Mouse (Mus musculus): ENCODE results near the gene Tomm70a. TPM values are rescaled to one million over a fixed set of nuclear protein-coding genes. Genes with fewer than 3 reads are reported as not detected.

Tomm70a gene
- 10 to 100 TPM; 41.2 to 41.3 TPM for total RNA-seq (2021)

- peak; percentile 90 to 96 for DNase-seq
- intact Hi-C loops (cut with DNase I): loop anchor here (2.0 to 5.0 kb wide), 2 partner anchors 46 to 404 kb away; partner anchors contain the start of genes Nit2 and Tfg
Observed at GRCm38 (mm10) chr16:57120913-57121815, at the start of gene Tomm70a. Tomm70a (plus strand) TSS chr16:57121703.

GRCm38 (mm10) chr16:57075986-57076385 lies 45.5 kb upstream of the Tomm70a start:
- peak in 1 of 2 experiments; percentile 4 for DNase-seq
- intact Hi-C loops (cut with DNase I): no loop called here

- intact Hi-C loops (cut with DNase I): no loop called here
- no peak for DNase-seq
Observed at GRCm38 (mm10) chr16:57079577-57079976, 41.9 kb upstream of the Tomm70a start.

GRCm38 (mm10) chr16:57092460-57092859 lies 29.0 kb upstream of the Tomm70a start:
- peak; percentile 18 to 37 for DNase-seq
- intact Hi-C loops (cut with DNase I): loop anchor here (2.0 to 5.0 kb wide), 2 partner anchors 170 to 322 kb away; no protein-coding TSS in a partner anchor

- intact Hi-C loops (cut with DNase I): loop anchor here (2.0 to 5.0 kb wide), 2 partner anchors 171 to 322 kb away; no protein-coding TSS in a partner anchor
- no peak for DNase-seq
Observed at GRCm38 (mm10) chr16:57092911-57093605, 28.4 kb upstream of the Tomm70a start.

- intact Hi-C loops (cut with DNase I): no loop called here
- DNase-seq: no peak
Observed at GRCm38 (mm10) chr16:57098468-57099144, 22.9 kb upstream of the Tomm70a start.

DNA sequence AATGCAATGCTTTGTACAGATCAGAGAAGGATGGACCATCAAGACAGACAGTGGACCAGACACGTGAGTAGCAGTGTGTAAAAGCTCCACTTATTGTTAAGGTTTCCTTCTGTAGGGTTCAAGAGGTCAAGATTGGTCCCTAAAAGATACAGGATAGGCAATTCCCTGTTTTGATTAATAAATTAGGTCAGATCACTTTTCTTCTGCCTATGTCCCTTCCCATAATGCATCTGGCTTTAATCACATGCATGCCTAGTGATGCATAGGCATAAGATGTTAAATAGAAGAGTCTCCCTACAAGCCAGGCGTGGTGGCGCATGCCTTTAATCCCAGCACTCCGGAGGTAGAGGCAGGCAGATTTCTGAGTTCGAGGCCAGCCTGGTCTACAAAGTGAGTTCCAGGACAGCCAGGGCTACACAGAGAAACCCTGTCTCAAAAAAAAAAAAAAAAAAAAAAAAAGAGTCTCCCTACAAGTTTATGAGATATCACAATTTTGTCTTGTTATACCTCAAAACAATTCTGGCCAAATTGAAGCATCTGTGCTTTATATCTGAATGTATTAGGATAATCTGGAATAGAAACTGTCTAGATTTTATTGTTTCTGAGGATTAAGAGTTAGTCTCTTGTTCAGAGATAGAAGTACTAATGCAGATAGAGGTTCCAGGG lies 21.8 kb upstream of the Tomm70a start:
- no peak for DNase-seq
- intact Hi-C loops (cut with DNase I): no loop called here

DNA sequence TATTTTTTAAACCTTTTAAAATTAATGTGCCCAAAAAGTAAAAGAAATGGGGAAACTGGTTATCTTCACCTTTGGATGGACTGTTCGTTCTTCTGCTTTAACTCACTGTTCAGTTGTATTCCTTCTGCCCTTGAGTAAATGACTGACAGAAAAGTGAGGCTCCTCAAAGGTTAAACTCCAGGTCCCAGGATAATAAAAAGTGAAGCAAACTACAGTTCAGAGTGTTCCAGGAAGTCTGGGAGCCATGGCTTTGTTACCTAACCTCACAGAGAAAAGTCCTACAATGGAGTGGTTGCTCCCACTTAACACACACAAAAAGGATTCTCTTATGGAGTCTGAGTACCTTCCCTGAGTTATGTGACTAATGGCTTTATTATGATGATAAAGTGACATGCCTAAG lies 20.3 kb upstream of the Tomm70a start:
- no peak for DNase-seq
- intact Hi-C loops (cut with DNase I): no loop called here

GRCm38 (mm10) chr16:57106185-57106960 lies 15.1 kb upstream of the Tomm70a start:
- DNase-seq: no peak
- intact Hi-C loops (cut with DNase I): no loop called here

DNA sequence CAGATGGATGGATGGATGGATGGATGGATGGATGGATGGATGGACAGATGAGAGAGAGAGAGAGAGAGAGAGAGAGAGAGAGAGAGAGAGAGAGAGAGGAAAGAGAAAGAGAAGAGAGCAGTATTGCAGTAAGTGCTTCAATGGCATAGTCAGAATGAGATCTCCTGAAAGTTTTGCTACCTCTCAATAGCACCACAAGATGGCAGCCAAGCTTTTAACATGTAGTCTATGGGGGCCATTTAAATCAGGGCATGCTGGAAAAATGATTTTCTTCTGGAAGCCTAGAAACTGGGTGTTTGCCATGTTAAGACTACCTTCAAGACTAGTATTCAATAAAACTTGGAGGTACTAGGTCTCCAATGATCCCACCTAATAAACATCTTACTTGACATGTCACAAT lies 5.4 kb upstream of the Tomm70a start:
- intact Hi-C loops (cut with DNase I): loop anchor here (1.0 kb wide), 1 partner anchor 61 kb away; no protein-coding TSS in a partner anchor
- DNase-seq: no peak

- no peak for DNase-seq
- intact Hi-C loops (cut with DNase I): no loop called here
Observed at GRCm38 (mm10) chr16:57117562-57117961, 3.9 kb upstream of the Tomm70a start.

DNA sequence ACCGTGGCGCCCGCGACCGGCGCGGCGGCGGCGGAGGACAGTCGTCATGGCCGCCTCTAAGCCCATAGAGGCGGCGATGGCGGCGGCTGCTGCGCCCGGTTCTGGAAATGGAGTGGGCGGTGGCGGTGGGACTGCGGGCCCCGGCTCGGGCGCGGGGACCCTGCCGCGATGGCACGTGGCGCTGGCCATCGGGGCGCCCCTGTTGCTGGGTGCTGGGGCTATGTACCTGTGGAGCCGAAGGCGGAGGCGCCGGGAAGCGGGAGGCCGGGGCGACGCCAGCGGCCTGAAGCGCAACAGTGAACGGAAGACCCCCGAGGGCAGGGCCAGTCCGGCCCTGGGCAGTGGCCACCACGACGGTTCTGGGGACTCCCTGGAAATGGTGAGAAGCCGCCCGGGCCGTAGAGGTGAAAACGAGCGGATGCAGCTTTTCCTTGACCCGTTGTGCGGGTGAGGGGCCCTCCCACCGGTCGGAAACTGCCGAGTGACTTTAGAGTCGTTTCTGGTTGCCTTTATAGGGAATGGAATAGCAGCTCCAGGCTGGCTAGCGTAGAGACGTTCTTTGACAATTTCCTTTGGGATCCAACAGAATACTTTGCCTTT lies 413 bp downstream of the Tomm70a start:
- intact Hi-C loops (cut with DNase I): loop anchor here (2.0 to 5.0 kb wide), 2 partner anchors 45 to 405 kb away; partner anchors contain the start of genes Nit2 and Tfg
- no peak for DNase-seq

- intact Hi-C loops (cut with DNase I): loop anchor here (5.0 kb wide), 1 partner anchor 406 kb away; the partner anchor contains the start of gene Tfg
- DNase-seq: no peak
Observed at GRCm38 (mm10) chr16:57122682-57123445, 1.4 kb downstream of the Tomm70a start.

- intact Hi-C loops (cut with DNase I): no loop called here
- no peak for DNase-seq
Observed at GRCm38 (mm10) chr16:57126268-57126667, 4.8 kb downstream of the Tomm70a start.

DNA sequence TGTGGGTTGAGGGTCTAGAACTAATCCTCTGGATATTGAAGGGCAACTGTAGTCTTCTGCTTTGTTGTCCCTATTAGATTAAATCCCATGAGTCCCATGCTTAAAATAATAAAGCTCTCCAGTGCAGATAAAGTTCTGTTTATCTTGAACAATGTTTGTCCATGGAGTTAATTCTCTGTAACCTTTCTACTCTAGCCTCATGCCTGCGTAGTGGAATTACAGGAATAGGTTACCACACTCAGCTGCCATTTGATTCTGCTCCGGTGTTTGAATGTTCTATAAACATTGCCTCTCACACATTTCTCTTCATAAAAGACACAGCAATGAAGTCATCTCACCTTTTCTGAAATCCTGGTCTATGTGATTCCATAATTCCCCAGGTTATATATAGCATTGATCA lies 6.3 kb downstream of the Tomm70a start:
- no peak for DNase-seq
- intact Hi-C loops (cut with DNase I): no loop called here

- peak in 1 of 2 experiments; percentile 1 for DNase-seq
- intact Hi-C loops (cut with DNase I): no loop called here
Observed at GRCm38 (mm10) chr16:57130752-57131400, 9.4 kb downstream of the Tomm70a start.

DNA sequence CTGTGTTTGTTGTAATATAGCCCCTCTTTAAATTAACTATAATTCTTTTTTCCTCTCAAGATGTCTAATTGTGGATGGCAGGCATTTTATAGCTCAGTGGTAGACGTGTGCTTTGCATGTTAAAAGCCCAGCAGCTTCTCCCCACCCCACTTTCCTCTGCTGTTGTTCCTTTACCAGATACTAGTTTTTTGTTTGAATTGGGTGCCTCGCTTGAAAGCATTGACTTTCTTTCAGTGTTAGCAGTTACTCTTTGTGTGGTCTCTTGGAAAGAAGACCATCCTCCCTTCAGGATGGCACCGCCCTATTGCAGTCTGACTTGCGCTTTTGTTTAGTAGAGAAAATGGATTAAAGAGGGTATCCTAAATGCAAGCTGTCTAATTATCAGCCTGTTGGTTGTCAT lies 10.0 kb downstream of the Tomm70a start:
- intact Hi-C loops (cut with DNase I): no loop called here

DNA sequence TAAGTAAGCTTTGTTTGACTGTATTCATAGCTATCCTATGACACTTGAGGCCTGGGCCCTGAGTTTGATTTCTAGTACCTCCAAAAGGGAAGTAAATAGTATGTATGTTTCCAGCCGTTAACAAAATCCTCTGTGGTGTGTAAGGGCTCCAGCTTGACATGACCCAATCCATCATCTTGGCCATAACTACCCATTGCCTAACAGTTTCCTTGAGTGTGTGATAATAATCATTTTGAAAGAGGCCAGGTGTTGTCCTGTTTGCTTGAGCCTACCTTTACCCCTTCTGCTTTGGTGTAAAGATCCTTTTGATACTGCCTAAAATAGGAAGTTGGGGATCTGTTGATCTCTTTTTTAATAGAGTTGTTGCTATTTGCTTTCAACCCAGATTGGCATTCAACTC lies 10.8 kb downstream of the Tomm70a start:
- intact Hi-C loops (cut with DNase I): no loop called here
- no peak for DNase-seq

More for the DNA sequence above, 10.0 kb downstream of the Tomm70a start:
- no peak for DNase-seq

Measured in heart, postnatal 36 days (tissue).